Mouse (Mus musculus) embryonic fibroblast, embryonic 13.5 days (primary cell): ENCODE data around the gene Plin3. TPM values are rescaled to one million over a fixed set of nuclear protein-coding genes. Genes with fewer than 3 reads are reported as not detected.

ENCODE experiments used
- H3K27ac ChIP-seq: 2 replicates; pipeline ENCODE4 v1.5.1; 2012; ENCODE audit warnings: low read length, control low read depth, inconsistent platforms; ENCODE audit not compliant: insufficient read depth
- H3K4me1 ChIP-seq: 2 replicates; pipeline ENCODE4 v1.6.1; 2011; ENCODE audit warnings: low read length; ENCODE audit not compliant: control insufficient read depth, insufficient read depth
- H3K4me3 ChIP-seq: 2 replicates; pipeline ENCODE4 v1.5.1; 2011; ENCODE audit warnings: mild to moderate bottlenecking, control low read depth, low read length; ENCODE audit not compliant: insufficient read depth
- CTCF ChIP-seq: IDR thresholded peaks from 2 replicates; pipeline ENCODE4 v1.5.1; 2011; ENCODE audit warnings: mild to moderate bottlenecking, control low read depth, low read length, moderate library complexity, borderline replicate concordance; ENCODE audit not compliant: insufficient read depth
- POLR2A ChIP-seq: IDR thresholded peaks from 2 replicates; pipeline ENCODE4 v1.6.1; 2011; ENCODE audit warnings: low read depth, mild to moderate bottlenecking, control low read depth, low read length, moderate library complexity
- polyA plus RNA-seq: library from polyadenylated mRNA; stranded (reverse); fragments of >200 nt; gene quantifications from 2 replicates; pipeline ENCODE4 v1.2.4, GENCODE M21; 2011; ENCODE audit warnings: low read depth; ENCODE audit not compliant: missing spikeins, insufficient read length

The Plin3 gene
- polyA plus RNA-seq, 1 experiment, result 37.4 TPM

GRCm38 (mm10) chr17:56257181-56257894 is 35.3 kb downstream of the Plin3 start:
- TF ChIP-seq POLR2A (no peak), CTCF (no peak)
- Histone ChIP-seq H3K27ac (no peak overlapping the region), H3K4me1 (peaks cover 5% of the 10 kb centered on the region; the same call in 1 of the 2 replicates), H3K4me3 (peak overlapping the region; percentile 66)

DNA sequence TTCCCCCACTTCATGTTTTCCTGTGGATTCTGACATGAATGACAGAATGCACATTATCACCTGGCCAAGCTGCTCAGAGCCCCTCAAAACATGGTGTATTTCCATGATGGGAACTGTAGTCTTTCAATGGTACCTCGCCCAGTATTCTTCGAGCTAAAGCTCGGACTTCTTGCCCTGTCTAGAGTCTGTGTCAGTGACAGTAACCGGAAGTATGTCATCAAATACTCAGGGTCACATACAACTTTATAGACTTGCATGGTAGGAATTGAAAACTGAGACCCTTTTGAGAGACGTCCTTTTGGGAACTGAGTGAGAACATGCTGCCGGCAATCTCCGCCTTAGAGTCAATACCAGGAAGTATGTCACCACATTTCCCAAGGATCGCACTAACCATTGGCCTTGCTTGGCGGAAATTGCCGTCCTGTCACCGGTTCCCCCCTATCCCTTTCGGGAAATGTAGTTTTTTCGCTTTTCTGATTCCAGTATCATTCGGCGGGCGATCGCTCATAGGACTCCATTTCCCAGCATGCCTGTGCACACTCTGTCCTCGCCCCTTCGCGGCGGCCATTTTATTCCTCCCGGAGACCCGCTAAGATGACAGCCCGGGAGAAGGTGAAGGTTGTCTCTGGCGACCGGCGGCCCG is 36.3 kb downstream of the Plin3 start, which contains the start of gene Fem1a:
Fem1a (plus strand) TSS at position 572 of the 643 bp plus-strand sequence.
- Histone ChIP-seq H3K4me3 (peak within 1 kb of the TSS; percentile 66), H3K4me1 (peaks cover 5% of the 10 kb centered on the region; the same call in 1 of the 2 replicates), H3K27ac (peak within 1 kb of the TSS; percentile 86)
- TF ChIP-seq CTCF (no peak), POLR2A (peak; percentile 64)

DNA sequence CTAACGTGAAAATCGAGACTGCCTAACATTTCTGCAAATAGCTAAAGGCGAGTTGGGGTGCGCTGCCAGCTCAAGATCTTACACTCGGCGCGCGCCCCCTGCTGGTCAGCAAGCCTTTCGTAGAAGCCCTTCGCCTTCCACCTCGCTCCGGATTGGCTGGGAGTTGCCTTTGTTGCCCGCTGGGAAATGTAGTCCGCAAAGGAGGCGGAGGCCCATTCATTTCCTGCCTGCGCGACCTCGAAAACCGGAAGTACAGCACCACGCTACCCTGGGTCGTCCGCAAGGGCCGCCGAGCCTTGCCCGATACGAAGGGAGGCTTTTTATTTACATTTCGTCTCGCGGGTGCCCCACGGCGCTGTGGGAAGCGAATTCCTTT is 36.8 kb downstream of the Plin3 start:
- Histone ChIP-seq H3K4me1 (peaks cover 5% of the 10 kb centered on the region; the same call in 1 of the 2 replicates), H3K4me3 (peak overlapping the region; percentile 57), H3K27ac (peak overlapping the region; percentile 86)
- peak; percentile 30; the same call in 1 of the 2 replicates for TF ChIP-seq POLR2A
- peak; percentile 85 for TF ChIP-seq CTCF

DNA sequence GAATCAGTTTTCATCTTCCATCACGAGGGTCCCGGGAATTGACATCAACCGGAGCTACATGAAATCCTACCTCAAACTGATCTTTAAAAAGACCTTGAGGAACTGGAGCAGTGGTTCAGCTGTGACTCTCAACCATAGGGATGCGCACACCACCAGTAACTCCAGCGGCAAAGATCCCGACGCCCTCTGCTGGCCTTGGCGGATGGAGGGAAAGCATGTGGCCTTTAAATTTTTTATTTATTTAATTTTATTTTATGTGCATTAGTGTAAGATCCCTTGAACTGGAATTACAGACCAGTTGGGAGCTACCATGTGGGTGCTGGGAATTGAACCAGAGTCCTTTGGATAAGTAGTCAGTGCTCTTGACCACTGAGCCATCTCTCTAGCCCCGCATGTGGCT is 37.2 kb downstream of the Plin3 start:
- H3K27ac ChIP-seq, result no peak overlapping the region
- H3K4me3 ChIP-seq, result no peak overlapping the region
- TF ChIP-seq CTCF (peak; percentile 61; the same call in 1 of the 2 replicates), POLR2A (no peak)
- H3K4me1 ChIP-seq, result peaks cover 5% of the 10 kb centered on the region; the same call in 1 of the 2 replicates

DNA sequence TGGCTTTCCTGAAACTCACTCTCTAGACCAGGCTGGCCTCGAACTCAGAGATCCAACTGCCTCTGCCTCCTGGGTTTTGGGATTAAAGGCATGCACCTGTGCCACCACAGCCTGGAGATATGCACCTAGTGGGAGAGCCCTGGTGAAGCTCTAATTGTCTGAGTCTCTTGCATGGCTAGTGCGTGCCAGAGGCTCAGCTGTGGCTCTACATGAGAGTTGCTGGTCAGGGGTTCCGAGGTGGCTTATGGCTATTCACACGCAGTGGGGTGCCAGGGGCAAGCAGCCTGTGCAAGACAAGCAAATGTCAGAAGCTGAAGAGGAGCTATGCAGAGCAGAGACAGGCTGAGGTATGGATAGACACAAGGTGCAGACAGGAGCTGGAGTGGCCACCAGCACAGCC is 38.0 kb downstream of the Plin3 start:
- Histone ChIP-seq H3K27ac (no peak overlapping the region), H3K4me3 (no peak overlapping the region), H3K4me1 (no peaks in the 10 kb centered on the region; the same call in 1 of the 2 replicates)
- TF ChIP-seq CTCF (no peak), POLR2A (no peak)

GRCm38 (mm10) chr17:56251136-56251829 is 41.4 kb downstream of the Plin3 start:
- no peaks in the 10 kb centered on the region for H3K4me1 ChIP-seq
- no peak overlapping the region for H3K27ac ChIP-seq
- no peak overlapping the region for H3K4me3 ChIP-seq
- no peak for TF ChIP-seq POLR2A
- TF ChIP-seq CTCF, result peak; percentile 20; the same call in 1 of the 2 replicates

- no peak for TF ChIP-seq POLR2A
- TF ChIP-seq CTCF, result no peak
- Histone ChIP-seq H3K4me1 (no peaks in the 10 kb centered on the region), H3K27ac (no peak overlapping the region), H3K4me3 (no peak overlapping the region)
Measured at GRCm38 (mm10) chr17:56245608-56246007, 47.1 kb downstream of the Plin3 start.

DNA sequence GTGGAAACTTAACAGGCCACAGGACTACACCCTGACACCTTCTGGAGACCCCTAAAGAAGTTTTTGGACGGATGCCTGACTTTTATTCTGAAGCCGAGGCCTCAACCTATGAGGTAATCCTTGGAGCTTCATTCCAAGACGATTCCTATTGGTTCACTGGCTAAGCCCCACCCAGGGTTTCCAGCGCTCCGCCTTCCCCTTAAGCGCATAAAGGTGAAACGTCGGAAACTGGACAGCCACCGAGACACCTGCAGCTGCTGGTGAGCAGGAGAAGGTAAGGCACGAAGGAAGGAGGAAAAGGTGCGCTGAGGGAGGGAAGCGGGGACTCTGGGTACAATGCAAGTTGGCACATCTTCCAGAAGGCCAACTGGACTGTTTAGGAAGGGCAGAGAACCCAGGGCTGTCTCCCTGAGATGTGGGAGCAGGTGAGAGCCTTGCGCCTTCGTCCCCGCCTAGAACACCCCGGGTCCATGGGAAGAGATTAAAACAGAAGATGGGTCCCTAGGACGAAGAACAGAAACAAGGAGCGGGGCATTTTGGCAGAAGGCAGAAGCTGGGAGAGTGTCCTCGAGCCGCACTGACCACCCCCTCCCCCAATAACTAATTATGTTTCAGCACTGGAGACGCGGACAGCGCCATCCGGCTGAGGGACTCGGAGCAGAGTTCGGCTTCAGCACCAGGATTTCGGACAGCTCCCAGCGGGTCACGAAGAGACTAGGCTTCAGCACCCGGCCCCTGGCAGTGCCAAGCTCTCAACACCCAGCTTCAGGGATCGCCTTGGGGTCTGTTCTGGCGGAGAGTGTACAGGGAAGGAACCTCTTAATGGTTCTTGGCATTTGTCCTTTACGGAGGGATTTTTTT is 50.9 kb downstream of the Plin3 start:
- Histone ChIP-seq H3K4me3 (no peak overlapping the region), H3K4me1 (no peaks in the 10 kb centered on the region), H3K27ac (no peak overlapping the region)
- TF ChIP-seq CTCF, result no peak
- no peak for TF ChIP-seq POLR2A
